Mouse (Mus musculus) limb, embryonic 13.5 days (tissue): ENCODE measurements around the gene Cadm4. TPM values are rescaled to one million over a fixed set of nuclear protein-coding genes. Genes with fewer than 3 reads are reported as not detected.

ENCODE experiments used
- ATAC-seq: fragments of 200-750 bp; cut with Nextera tagmentation; 2 replicates; pipeline ENCODE4 v1.8.0; 2017; ENCODE audit warnings: low read depth, moderate number of reproducible peaks, moderate TSS enrichment; ENCODE audit not compliant: low FRiP score
- H3K27ac ChIP-seq: fragments of 300-500 bp; sonication (generic); 2 replicates; pipeline ENCODE4 v1.5.1; 2015; ENCODE audit warnings: inconsistent platforms, mild to moderate bottlenecking, moderate library complexity
- H3K27me3 ChIP-seq: fragments of 300-500 bp; sonication (generic); 2 replicates; pipeline ENCODE4 v1.6.1; 2015; ENCODE audit warnings: mild to moderate bottlenecking, inconsistent platforms
- H3K36me3 ChIP-seq: fragments of 300-500 bp; sonication (generic); 2 replicates; pipeline ENCODE4 v1.6.1; 2015; ENCODE audit warnings: inconsistent platforms, mild to moderate bottlenecking, moderate library complexity
- H3K4me1 ChIP-seq: fragments of 300-500 bp; sonication (generic); 2 replicates; pipeline ENCODE4 v1.6.1; 2015; ENCODE audit warnings: inconsistent platforms
- H3K4me2 ChIP-seq: fragments of 300-500 bp; sonication (generic); replicated peaks from 2 replicates; pipeline ENCODE4 v1.6.1; 2015; ENCODE audit warnings: inconsistent platforms, mild to moderate bottlenecking, moderate library complexity
- H3K4me3 ChIP-seq: fragments of 300-500 bp; sonication (generic); 2 replicates; pipeline ENCODE4 v1.5.1; 2015; ENCODE audit warnings: moderate library complexity, mild to moderate bottlenecking, inconsistent platforms
- H3K9ac ChIP-seq: fragments of 300-500 bp; sonication (generic); 2 replicates; pipeline ENCODE4 v1.6.1; 2015; ENCODE audit warnings: mild to moderate bottlenecking, inconsistent platforms
- H3K9me3 ChIP-seq: fragments of 300-500 bp; sonication (generic); 2 replicates; pipeline ENCODE4 v1.6.1; 2016; ENCODE audit warnings: inconsistent platforms
- WGBS: fragments of 180-500 bp; shearing (Covaris S2); methylation state at CpG from one replicate; pipeline ENCODE4 v1.1.7; 2015; 5-methylcytosine and 5-hydroxymethylcytosine counted together
- polyA plus RNA-seq: library from polyadenylated mRNA; unstranded; fragments of >200 nt; fragmentation: Nextera tagmentation; extraction: Ambion mirVana; gene quantifications from 2 replicates; pipeline ENCODE4 v1.2.1, GENCODE M21; 2015

Cadm4 gene
- polyA plus RNA-seq, 1 experiment from 2014 or later: 6.3 TPM

DNA sequence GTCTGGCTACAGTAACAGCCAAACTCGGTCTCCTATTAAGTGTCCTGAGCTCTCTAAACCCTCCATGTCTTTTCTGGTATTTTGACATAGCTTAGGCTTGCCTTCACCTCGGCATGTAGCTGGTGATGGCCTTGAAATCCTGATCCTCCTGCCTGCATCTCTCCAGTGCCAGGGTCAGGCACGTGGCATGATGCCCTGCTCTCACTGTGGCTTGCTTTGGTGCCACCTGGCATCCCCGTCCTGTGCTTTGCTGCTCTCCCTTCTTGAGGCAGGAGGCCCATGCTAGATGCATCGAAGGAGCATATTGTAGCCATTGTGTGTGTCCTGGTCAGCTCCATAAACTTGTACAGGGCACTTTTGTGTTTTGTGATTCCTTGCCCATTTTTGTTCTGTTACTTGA, 55.8 kb downstream of the Cadm4 start:
- Histone ChIP-seq H3K4me1 (peaks cover 21% of the 10 kb centered on the region), H3K27me3 (peaks cover 15% of the 10 kb centered on the region), H3K9ac (no peak overlapping the region), H3K4me2 (no peak overlapping the region), H3K27ac (no peak overlapping the region), H3K36me3 (peaks cover 42% of the 10 kb centered on the region), H3K9me3 (0 out of 2 replicates have a peak, but pooled peaks cover 3% of the 10 kb centered on the region), H3K4me3 (no peak overlapping the region)
- WGBS: 74% methylated on average over 5 of the region's 5 CpGs
- ATAC-seq: no peak

DNA sequence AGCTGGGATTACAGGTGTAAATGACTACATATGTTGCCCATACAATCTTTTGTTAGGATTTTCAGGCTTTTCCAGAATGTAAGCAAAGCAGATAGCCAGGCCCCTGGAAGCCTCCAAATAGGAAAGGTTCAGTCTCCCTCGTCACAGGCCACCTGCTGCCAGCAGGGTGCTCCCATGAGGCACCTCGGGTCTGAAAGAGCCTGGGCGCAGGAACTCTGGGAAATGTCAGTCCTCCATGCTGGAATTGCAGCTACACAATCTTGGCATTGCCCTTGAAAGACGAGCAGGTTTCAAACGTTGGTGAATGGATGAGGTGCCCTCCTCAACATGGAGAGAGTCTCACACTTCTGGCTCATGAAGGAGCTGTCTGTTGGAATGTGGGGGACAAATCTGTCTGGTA, 56.3 kb downstream of the Cadm4 start:
- WGBS: 39% methylated on average over 5 of the region's 5 CpGs
- H3K9ac ChIP-seq: no peak overlapping the region
- peaks cover 13% of the 10 kb centered on the region for H3K27me3 ChIP-seq
- no peak overlapping the region for H3K4me2 ChIP-seq
- peaks cover 39% of the 10 kb centered on the region for H3K36me3 ChIP-seq
- ATAC-seq: no peak
- 0 out of 2 replicates have a peak, but pooled peaks cover 3% of the 10 kb centered on the region for H3K9me3 ChIP-seq
- H3K27ac ChIP-seq: no peak overlapping the region
- peaks cover 20% of the 10 kb centered on the region for H3K4me1 ChIP-seq
- H3K4me3 ChIP-seq: no peak overlapping the region

DNA sequence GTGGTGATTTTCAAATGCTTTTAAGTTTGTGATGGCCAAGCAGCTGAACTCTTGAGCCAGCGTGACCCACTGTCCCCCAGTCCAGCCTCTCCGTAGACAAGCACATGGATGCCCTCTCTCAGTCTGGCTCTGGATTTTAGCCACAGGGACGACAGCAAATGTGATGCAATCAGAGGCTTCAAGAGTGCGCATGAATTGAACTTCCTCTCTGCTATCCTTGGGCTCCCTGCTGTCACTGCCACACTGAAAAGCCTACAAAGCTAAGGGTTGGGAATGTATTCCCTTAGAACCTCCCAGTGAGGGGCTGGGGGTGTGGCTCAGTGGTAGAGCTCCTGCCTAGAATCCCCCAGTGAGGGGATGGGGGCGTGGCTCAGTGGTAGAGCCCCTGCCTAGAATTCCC, 56.9 kb downstream of the Cadm4 start:
- H3K9ac ChIP-seq: no peak overlapping the region
- H3K9me3 ChIP-seq: 0 out of 2 replicates have a peak, but pooled peaks cover 3% of the 10 kb centered on the region
- H3K27ac ChIP-seq: no peak overlapping the region
- no peak overlapping the region for H3K4me3 ChIP-seq
- peaks cover 14% of the 10 kb centered on the region for H3K4me1 ChIP-seq
- H3K36me3 ChIP-seq: peaks cover 34% of the 10 kb centered on the region
- peaks cover 7% of the 10 kb centered on the region for H3K27me3 ChIP-seq
- no peak for ATAC-seq
- no peak overlapping the region for H3K4me2 ChIP-seq
- 81% methylated on average over 5 of the region's 5 CpGs for WGBS

DNA sequence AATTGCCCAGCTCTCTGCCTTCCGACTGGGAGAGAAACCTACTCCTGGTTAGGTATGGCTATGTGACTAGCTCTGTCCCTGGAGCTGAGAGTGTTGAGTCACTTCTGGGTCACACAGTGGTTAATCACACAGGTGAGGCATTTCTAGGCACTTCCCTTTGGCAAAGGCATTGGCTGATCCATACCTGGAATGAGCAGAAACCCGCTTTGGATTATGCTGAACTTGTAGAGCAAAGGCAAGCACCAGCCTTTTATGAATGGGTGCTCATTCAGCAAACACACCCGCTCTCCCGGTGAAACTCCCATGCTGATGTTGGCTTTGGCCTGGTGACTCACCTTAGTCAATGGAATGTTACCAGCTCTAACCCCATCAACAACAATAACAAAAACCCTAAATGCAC, 57.9 kb downstream of the Cadm4 start:
- WGBS: 94% methylated on average over 4 of the region's 4 CpGs
- Histone ChIP-seq H3K4me3 (no peak overlapping the region), H3K36me3 (peaks cover 24% of the 10 kb centered on the region), H3K4me1 (0 out of 2 replicates have a peak, but pooled peaks cover 5% of the 10 kb centered on the region), H3K9me3 (0 out of 2 replicates have a peak, but pooled peaks cover 3% of the 10 kb centered on the region), H3K9ac (no peak overlapping the region), H3K27me3 (no peaks in the 10 kb centered on the region), H3K4me2 (no peak overlapping the region), H3K27ac (no peak overlapping the region)
- no peak for ATAC-seq

DNA sequence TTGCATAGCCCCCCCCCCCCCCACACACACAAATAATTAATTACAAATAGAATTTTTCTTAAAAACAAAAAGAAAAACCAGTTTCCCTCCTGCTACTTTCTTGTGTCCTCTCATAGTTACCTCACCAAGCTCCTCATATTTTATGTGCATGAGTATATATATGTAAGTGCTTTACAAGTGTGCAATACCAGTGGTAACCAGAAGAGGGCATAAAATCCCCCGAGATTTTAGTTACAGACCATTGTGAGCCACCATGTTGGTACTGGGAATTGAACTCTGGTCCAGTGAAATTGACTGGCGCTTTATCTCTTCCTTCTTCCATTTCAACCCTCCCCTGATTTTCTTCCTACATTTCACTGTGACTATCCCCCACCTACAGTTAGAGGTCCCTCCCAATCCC, 62.7 kb downstream of the Cadm4 start:
- Histone ChIP-seq H3K4me1 (peaks cover 20% of the 10 kb centered on the region), H3K27me3 (no peaks in the 10 kb centered on the region), H3K9me3 (no peaks in the 10 kb centered on the region), H3K9ac (no peak overlapping the region), H3K36me3 (peaks cover 15% of the 10 kb centered on the region), H3K4me3 (no peak overlapping the region), H3K27ac (no peak overlapping the region), H3K4me2 (no peak overlapping the region)
- ATAC-seq: no peak
- WGBS: 77% methylated on average over 2 of the region's 2 CpGs

DNA sequence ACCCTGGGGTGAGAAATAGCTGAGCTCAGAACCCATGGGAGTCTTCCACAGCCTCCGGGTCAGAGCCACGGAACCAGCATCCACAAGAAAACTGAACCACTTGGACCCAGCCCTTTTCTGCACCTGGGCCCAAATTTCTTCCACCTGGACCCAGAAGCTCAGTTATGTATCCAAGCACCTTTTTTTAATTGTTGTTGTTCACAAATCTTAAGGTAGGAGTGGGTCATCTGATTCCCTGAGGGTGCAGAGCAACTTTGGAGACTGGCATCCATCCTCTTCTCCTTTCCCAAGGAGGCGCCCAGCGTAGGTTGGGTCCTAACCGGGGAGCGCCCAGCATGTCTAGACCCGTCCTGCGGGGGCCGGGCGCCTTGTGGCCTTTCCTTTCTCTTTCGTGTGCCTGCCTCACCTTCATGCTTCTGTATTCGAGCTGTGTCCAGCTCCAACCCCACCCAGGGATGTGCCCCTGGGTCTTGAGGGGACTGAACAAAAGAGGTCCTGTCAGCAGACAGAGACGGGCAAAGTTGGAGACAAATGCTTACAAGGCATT, 64.3 kb downstream of the Cadm4 start, which contains the start of the genes Pinlyp and Xrcc1:
Gene Pinlyp, minus strand, starts transcription at position 51 of the 547 bp plus-strand sequence.
Gene Xrcc1, plus strand, starts transcription at position 222 of the 547 bp plus-strand sequence.
- H3K27ac ChIP-seq: peak within 1 kb of the TSS; percentile 79
- H3K4me2 ChIP-seq: peak within 1 kb of the TSS; percentile 83
- ATAC-seq: no peak
- no peaks in the 10 kb centered on the region for H3K9me3 ChIP-seq
- H3K27me3 ChIP-seq: no peaks in the 10 kb centered on the region
- H3K9ac ChIP-seq: peak within 1 kb of the TSS; percentile 84
- H3K4me1 ChIP-seq: peaks cover 20% of the 10 kb centered on the region
- peaks cover 31% of the 10 kb centered on the region for H3K36me3 ChIP-seq
- 29% methylated on average over 13 of the region's 13 CpGs for WGBS
- H3K4me3 ChIP-seq: peak within 1 kb of the TSS; percentile 77

DNA sequence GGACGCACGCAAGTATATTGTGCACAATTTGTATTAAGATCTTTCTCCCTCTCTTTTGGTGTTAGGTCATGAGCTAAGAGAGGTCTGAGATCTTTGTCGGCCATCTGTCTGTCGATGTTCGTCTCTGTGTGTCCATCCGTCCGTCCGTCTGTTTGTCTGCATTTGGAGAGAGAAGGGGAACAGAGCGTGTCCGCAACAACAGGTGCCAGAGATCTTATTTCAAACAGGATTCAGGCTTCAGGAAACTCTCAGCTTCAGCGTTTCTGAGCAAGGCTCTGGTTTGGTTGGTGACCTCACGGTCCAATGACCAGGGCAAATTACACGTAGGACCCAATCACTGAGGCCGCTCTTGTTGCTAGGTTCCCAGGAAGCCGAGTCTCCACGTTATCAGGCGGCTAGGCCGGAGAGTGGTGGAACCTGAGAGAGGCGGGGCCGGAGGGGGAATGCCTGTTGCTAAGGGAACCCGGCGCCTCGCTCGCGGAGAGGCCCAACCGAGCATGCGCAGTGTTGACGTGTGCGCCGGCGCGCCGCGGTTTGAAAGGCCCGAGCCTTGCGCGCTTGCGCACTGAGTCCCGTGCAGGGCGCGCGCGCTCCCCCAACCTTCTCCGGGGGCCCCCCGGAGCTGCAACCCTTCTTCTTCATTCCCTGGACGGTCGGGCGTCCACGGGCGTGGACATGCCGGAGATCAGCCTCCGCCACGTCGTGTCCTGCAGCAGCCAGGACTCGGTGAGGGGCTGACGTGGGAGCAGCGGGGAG, 65.0 kb downstream of the Cadm4 start:
- under 1% methylated on average over 57 of the region's 57 CpGs for WGBS
- Histone ChIP-seq H3K27me3 (no peaks in the 10 kb centered on the region), H3K27ac (peak overlapping the region; percentile 79), H3K4me2 (peak overlapping the region; percentile 83), H3K4me1 (peaks cover 18% of the 10 kb centered on the region), H3K36me3 (peaks cover 37% of the 10 kb centered on the region), H3K9ac (peak overlapping the region; percentile 84), H3K4me3 (peak overlapping the region; percentile 77), H3K9me3 (no peaks in the 10 kb centered on the region)
- ATAC-seq: peak; percentile 99

DNA sequence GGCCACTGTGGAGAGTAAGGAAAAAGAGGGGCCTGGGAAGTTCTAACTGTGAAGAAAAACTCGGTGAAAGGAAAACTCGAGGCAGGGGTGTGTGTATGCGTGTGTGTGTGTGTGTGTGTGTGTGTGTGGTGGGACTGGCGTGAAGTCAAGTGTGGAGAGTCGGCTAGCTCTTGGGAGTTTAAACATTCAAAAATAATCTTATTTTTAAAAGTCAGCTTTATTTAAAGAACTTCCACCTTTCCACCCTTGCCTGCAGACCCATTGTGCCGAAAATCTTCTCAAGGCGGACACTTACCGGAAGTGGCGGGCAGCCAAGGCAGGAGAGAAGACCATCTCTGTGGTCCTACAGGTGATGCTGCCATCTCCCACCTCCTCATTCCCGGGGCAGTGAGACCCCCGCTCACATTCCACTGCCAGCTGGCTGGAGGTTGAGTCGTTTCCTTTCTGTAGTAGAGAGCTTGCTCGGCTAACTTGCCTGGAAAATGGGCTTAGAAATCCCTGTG, 65.8 kb downstream of the Cadm4 start:
- peak overlapping the region; percentile 77 for H3K4me3 ChIP-seq

DNA sequence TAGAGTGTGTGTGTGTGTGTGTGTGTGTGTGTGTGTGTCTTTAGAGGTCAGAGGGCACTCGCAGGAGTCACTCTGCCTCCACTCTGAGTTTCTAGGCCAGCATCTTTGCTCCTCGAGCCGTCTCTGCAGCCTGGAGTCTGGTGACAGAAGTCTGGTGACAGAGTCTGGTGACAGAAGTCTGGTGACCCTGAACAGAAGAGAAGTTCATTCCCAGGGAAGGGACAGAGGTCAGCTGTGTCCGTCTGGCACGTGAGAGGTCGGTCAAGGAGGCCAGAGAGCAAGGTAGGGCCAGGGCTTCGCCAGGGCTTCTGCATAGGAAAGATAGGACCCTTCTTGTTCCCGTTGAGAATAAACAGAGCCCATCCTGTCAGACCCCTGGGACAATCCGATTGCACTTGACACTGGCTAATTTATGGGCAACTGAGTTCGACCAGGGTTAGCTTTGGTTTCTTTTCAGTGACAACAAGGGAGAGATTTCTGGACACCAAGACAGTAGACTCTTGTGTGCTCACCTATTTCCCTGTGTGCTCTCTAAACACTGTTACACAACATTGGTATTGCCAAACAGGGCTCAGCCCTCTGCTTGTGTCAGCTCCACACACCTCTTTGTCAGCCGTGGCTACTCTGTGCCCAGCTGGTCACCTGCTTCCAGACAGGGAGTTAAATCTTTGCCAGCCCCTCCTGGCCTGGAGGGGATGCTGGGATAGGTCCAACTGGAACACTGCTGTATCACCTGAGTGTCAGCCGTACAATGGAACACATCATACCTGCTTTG, 70.3 kb downstream of the Cadm4 start:
- Histone ChIP-seq H3K9me3 (no peaks in the 10 kb centered on the region), H3K36me3 (peaks cover 82% of the 10 kb centered on the region), H3K27ac (no peak overlapping the region), H3K4me2 (no peak overlapping the region), H3K4me3 (no peak overlapping the region), H3K4me1 (peaks cover 11% of the 10 kb centered on the region), H3K9ac (no peak overlapping the region), H3K27me3 (no peaks in the 10 kb centered on the region)
- WGBS: 92% methylated on average over 12 of the region's 12 CpGs
- no peak for ATAC-seq

More for the DNA sequence above, 65.8 kb downstream of the Cadm4 start:
- no peak for ATAC-seq
- H3K4me1 ChIP-seq: peaks cover 18% of the 10 kb centered on the region
- peak overlapping the region; percentile 83 for H3K4me2 ChIP-seq
- H3K27ac ChIP-seq: peak overlapping the region; percentile 79
- H3K9ac ChIP-seq: peak overlapping the region; percentile 84
- H3K9me3 ChIP-seq: no peaks in the 10 kb centered on the region
- no peaks in the 10 kb centered on the region for H3K27me3 ChIP-seq
- H3K36me3 ChIP-seq: peaks cover 45% of the 10 kb centered on the region
- 24% methylated on average over 13 of the region's 13 CpGs for WGBS
